Mouse (Mus musculus) neural tube, embryonic 11.5 days (tissue): ENCODE results near the gene C4bp. TPM values are rescaled to one million over a fixed set of nuclear protein-coding genes. Genes with fewer than 3 reads are reported as not detected.

Experiments
- ATAC-seq: fragments of 200-750 bp; cut with Nextera tagmentation; 2 replicates; pipeline ENCODE4 v1.8.0; 2017; ENCODE audit warnings: moderate number of reproducible peaks, mild to moderate bottlenecking, moderate TSS enrichment, moderate library complexity; ENCODE audit not compliant: insufficient read depth, low FRiP score, low TSS enrichment
- DNase-seq: peaks from one replicate; pipeline ENCODE4 v3.0.0-alpha.2; 2015; ENCODE audit warnings: low spot score
- H3K27ac ChIP-seq: fragments of 300-500 bp; sonication (generic); 2 replicates; pipeline ENCODE4 v1.5.1; 2014; ENCODE audit warnings: low read depth, mild to moderate bottlenecking, low read length
- H3K27me3 ChIP-seq: fragments of 300-500 bp; sonication (generic); 2 replicates; pipeline ENCODE4 v1.6.1; 2014; ENCODE audit warnings: mild to moderate bottlenecking, low read length, mixed read lengths; ENCODE audit not compliant: control insufficient read depth, insufficient read depth
- H3K36me3 ChIP-seq: fragments of 300-500 bp; sonication (generic); 2 replicates; pipeline ENCODE4 v1.6.1; 2014; ENCODE audit warnings: mild to moderate bottlenecking, low read length, moderate library complexity, mixed read lengths; ENCODE audit not compliant: control insufficient read depth, insufficient read depth
- H3K4me1 ChIP-seq: fragments of 300-500 bp; sonication (generic); 2 replicates; pipeline ENCODE4 v1.6.1; 2014; ENCODE audit warnings: low read length, mixed read lengths; ENCODE audit not compliant: control insufficient read depth, insufficient read depth
- H3K4me2 ChIP-seq: fragments of 300-500 bp; sonication (generic); 2 replicates; pipeline ENCODE4 v1.6.1; 2014; ENCODE audit warnings: low read depth, mild to moderate bottlenecking, moderate library complexity
- H3K4me3 ChIP-seq: fragments of 300-500 bp; sonication (generic); 2 replicates; pipeline ENCODE4 v1.5.1; 2014; ENCODE audit warnings: low read depth, low read length
- H3K9ac ChIP-seq: fragments of 300-500 bp; sonication (generic); 2 replicates; pipeline ENCODE4 v1.6.1; 2014; ENCODE audit warnings: mild to moderate bottlenecking, low read length
- H3K9me3 ChIP-seq: fragments of 300-500 bp; sonication (generic); 2 replicates; pipeline ENCODE4 v1.6.1; 2016; ENCODE audit warnings: low read length; ENCODE audit not compliant: control insufficient read depth
- WGBS: fragments of 180-500 bp; shearing (Covaris S2); extraction: QIAGEN DNeasy Blood & Tissue Kit; methylation state at CpG from one replicate; pipeline ENCODE4 v1.1.7; 2014; 5-methylcytosine and 5-hydroxymethylcytosine counted together
- polyA plus RNA-seq: library from polyadenylated mRNA; unstranded; fragments of >200 nt; fragmentation: Nextera tagmentation; extraction: Ambion mirVana; gene quantifications from 2 replicates; pipeline ENCODE4 v1.2.1, GENCODE M21; 2014

Gene C4bp
- not detected in 2 replicates for polyA plus RNA-seq

DNA sequence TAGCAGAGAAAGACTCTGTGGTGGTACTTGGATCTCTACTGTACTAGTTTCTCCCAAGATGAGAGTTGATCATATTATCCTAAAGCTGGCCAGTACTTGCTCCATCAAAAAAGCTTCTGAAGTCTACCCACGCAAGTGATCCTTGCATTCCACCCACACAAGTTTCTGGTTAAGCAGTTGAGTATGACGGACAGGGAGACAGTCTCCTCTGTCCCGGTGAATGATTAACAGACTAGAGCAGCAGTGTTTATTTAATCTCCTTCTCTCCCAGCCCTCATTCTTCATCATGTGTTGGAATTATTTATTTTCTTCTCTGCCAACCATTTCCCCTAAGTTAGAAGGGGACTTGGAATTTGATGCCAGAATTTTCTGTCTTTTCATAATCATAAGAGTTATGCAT is at the start of gene C4bp:
TSS of gene C4bp (minus strand) at position 179 of the 400 bp plus-strand sequence.
- Histone ChIP-seq H3K4me1 (no peaks in the 10 kb centered on the region), H3K4me2 (no peak within 1 kb of the TSS), H3K27me3 (no peaks in the 10 kb centered on the region), H3K27ac (no peak within 1 kb of the TSS), H3K9me3 (no peaks in the 10 kb centered on the region), H3K9ac (no peak within 1 kb of the TSS), H3K36me3 (no peaks in the 10 kb centered on the region), H3K4me3 (no peak within 1 kb of the TSS)
- no peak for DNase-seq
- WGBS, result 89% methylated on average over 3 of the region's 3 CpGs
- no peak for ATAC-seq

DNA sequence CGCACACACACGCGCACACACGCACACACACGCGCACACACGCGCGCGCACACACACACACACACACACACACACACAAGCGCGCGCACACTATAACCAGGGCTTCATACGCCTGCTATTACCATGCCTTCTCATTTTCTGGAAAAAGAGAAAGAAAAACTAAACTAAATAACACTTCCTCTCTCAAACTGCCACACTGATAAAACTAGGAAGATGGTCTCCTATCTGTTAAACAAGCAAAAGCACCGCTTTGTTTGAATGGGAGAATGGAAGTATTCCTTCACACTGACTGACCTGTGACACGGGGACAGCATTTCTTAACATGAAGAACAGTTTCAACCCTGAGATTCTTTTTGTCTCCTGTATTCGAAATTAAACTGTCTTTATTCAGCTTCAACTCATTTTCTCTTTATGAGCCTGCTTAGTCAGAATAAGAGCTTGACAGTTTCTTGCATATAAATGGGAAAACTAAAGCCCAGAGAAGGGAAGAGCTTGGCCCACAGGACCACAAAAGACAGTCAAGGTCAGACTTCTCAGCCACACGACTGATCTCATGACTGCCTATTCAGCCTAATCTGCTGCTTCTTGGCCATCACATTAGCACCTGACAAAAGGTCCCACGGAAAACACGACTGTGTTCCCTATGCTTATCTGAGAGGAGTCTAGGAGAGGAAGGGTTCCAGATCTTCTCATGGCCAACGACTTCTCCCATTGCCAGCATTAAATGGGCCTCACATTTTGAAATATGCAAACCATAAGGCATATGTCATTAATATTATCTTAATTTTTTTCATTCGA is 49.0 kb upstream of the C4bp start:
- Histone ChIP-seq H3K4me1 (no peaks in the 10 kb centered on the region; the same call in 1 of the 2 replicates), H3K4me2 (no peak overlapping the region), H3K36me3 (no peaks in the 10 kb centered on the region), H3K27me3 (no peaks in the 10 kb centered on the region), H3K9me3 (no peaks in the 10 kb centered on the region), H3K9ac (no peak overlapping the region), H3K4me3 (no peak overlapping the region), H3K27ac (no peak overlapping the region)
- DNase-seq (no peak), ATAC-seq (no peak)
- 92% methylated on average over 22 of the region's 22 CpGs for WGBS

DNA sequence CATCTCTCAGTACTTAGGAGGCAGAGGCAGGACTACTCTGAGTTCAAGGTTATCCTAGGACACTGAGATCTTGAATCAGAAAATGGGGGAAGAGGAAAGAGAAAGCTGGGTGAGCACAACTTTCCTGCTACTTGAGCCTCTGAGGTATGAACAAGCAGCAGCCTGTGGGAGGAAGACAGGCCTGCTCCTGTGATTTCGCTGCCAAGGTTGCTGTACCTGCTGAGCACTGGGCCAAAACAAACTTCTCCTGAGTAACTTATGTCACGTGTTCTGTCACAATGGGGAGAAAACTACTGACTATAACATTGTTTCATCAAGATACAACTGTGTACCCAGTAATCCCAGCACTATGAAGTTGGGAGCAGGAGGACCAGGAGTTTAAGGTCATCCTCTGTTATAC is 42.2 kb upstream of the C4bp start:
- no peaks in the 10 kb centered on the region for H3K36me3 ChIP-seq
- no peak for DNase-seq
- H3K9me3 ChIP-seq, result no peaks in the 10 kb centered on the region
- no peak overlapping the region for H3K9ac ChIP-seq
- H3K27me3 ChIP-seq, result no peaks in the 10 kb centered on the region
- WGBS, result 87% methylated on average over 2 of the region's 2 CpGs
- ATAC-seq, result no peak
- no peaks in the 10 kb centered on the region for H3K4me1 ChIP-seq
- H3K27ac ChIP-seq, result no peak overlapping the region
- H3K4me2 ChIP-seq, result no peak overlapping the region
- no peak overlapping the region for H3K4me3 ChIP-seq

DNA sequence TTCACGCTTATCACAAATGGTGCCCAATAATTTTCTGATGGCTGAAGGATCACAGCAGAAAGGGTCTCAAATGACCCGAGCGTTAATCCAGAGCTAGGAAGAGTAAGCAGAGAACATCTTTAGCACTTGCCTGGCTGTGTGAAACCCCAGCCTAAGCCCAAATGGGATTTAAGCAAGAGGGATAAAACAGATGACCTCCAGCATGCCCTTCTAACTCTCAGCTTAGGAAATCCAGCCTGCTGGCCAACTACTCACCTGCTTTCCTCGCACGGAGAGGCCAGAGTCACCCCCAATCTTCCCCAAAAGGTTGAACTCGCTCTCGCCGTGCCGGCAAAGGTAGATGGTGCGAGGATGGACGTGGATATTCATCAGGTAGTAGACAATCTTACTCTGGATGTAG is 40.5 kb upstream of the C4bp start:
- Histone ChIP-seq H3K9ac (no peak overlapping the region), H3K36me3 (no peaks in the 10 kb centered on the region)

DNA sequence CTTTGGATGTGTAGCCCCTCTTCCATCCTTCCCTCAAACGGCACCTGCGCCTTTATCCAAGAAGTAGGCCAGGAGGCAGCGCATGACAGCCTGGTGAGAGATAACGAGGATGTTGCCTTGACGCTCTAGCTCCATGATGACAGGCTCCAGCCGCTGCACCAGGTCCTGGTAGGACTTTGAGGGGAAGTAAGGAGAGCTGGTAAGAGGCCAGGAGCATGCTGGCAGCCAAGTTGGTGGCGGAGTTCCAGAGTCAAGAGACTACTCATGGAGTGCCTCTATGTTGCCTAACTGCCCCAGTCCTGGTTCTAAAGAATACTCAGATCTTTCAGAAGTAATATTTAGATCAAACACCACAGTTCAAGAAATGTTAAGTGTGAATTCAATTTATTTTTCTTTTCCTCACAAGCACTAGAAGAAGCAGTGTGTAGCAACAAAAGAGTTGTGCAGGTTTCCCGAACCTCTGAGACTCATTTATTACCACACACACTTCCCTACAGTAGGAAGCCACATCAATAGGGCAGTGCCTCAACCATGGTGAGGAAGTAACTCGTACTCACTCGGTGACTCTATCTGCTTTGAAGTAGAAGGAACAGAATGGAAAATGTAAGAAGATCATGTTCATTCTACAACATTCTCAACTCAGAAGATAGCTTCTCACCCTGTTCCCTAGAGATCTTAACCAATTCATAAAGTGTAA is 38.7 kb upstream of the C4bp start:
- no peaks in the 10 kb centered on the region for H3K9me3 ChIP-seq
- no peak overlapping the region for H3K9ac ChIP-seq
- no peak for ATAC-seq
- H3K4me1 ChIP-seq, result no peaks in the 10 kb centered on the region
- no peaks in the 10 kb centered on the region for H3K27me3 ChIP-seq
- DNase-seq, result no peak
- no peak overlapping the region for H3K27ac ChIP-seq
- no peak overlapping the region for H3K4me3 ChIP-seq
- H3K36me3 ChIP-seq, result no peaks in the 10 kb centered on the region
- no peak overlapping the region for H3K4me2 ChIP-seq
- WGBS, result 95% methylated on average over 10 of the region's 10 CpGs

More for the DNA sequence above, 40.5 kb upstream of the C4bp start:
- H3K4me1 ChIP-seq, result no peaks in the 10 kb centered on the region
- no peak overlapping the region for H3K4me3 ChIP-seq
- WGBS, result 92% methylated on average over 11 of the region's 11 CpGs
- ATAC-seq, result no peak
- no peak for DNase-seq
- H3K9me3 ChIP-seq, result no peaks in the 10 kb centered on the region
- H3K27ac ChIP-seq, result no peak overlapping the region
- H3K27me3 ChIP-seq, result no peaks in the 10 kb centered on the region
- H3K4me2 ChIP-seq, result no peak overlapping the region

DNA sequence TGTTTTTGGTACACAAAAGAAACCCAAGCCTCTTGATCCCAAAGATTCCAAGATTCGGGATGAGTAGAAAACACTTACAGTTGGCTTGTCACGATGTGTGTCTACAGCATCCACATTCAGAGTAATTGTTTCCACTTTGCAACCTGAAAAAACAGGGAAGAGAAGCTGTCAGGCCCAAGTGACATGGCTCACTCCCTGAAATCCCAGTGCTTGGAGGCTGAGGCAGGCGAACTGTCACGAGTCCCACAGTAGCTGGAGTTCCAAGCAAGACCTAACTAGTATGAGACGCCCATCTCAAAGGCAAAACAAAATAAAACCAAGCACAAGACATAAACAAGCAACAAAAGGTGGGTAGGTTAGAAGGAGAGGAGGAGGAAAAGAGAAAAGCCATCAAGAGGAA is 37.2 kb upstream of the C4bp start:
- H3K9me3 ChIP-seq, result no peaks in the 10 kb centered on the region
- no peaks in the 10 kb centered on the region for H3K27me3 ChIP-seq
- no peaks in the 10 kb centered on the region for H3K36me3 ChIP-seq
- no peak for DNase-seq
- H3K27ac ChIP-seq, result no peak overlapping the region
- H3K4me1 ChIP-seq, result no peaks in the 10 kb centered on the region
- 94% methylated on average over 5 of the region's 5 CpGs for WGBS
- no peak for ATAC-seq
- no peak overlapping the region for H3K4me2 ChIP-seq
- H3K4me3 ChIP-seq, result no peak overlapping the region
- H3K9ac ChIP-seq, result no peak overlapping the region

DNA sequence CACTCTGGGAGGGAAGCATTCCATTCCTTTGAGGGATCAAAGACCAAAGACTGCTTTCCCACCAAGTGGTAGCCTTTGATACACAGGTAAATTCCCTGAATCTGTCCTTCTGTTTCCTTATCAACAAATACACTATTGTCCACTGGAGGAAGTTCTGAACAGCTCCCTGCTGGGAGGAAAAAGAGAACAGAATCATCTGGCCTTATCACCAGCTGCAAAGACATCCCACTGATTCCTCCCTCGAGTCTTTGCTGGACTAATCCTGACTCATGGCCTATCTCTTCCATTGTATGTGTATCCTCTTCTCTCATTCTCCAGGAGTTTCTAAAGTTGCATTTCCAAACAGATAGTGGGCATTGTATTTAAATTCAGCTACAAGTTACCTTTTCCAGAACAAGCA is 22.5 kb upstream of the C4bp start:
- H3K27ac ChIP-seq, result no peak overlapping the region
- H3K9ac ChIP-seq, result no peak overlapping the region
- no peak for DNase-seq
- 71% methylated on average over 1 of the region's 1 CpGs for WGBS
- no peaks in the 10 kb centered on the region for H3K27me3 ChIP-seq
- no peak overlapping the region for H3K4me2 ChIP-seq
- H3K9me3 ChIP-seq, result no peaks in the 10 kb centered on the region
- no peaks in the 10 kb centered on the region for H3K36me3 ChIP-seq
- H3K4me1 ChIP-seq, result no peaks in the 10 kb centered on the region
- ATAC-seq, result no peak
- no peak overlapping the region for H3K4me3 ChIP-seq

DNA sequence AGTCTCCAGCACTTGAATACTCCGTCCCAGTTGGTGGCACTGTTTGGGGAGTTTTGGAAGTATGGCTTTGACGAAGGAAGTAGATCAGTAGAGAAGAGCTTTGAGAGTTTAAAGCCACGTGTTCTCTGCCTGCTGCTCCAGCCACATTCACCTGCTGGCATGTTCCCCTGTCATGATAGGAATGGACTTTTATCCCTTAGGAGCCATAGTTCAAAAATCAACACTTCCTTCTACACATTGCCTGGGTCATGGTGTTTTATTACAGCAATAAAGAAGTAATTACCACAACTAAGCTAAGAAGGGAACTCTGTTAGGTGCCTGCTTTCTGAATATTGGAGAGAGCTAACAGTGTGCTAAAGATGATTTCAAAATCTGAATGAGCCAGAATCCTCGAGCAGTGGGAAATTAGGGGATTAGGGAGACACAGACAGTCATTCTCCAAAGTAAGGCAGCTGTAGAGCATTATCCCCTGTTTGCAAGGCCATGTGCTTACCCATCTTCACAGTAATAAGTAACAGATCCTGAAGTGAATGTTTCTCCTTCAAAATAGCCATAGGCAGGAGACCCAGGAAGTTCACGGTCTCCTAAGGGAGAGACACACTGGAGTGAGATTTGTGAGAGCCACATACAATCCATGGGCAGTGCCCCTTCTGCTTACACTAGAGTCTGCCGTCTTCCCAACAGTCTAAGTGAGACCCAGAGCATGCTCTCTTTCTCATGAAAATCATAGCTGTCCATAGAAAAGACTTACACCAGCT is 20.4 kb upstream of the C4bp start:
- DNase-seq, result no peak
- Histone ChIP-seq H3K27me3 (no peaks in the 10 kb centered on the region), H3K9me3 (no peaks in the 10 kb centered on the region), H3K4me1 (no peaks in the 10 kb centered on the region), H3K9ac (no peak overlapping the region), H3K4me2 (no peak overlapping the region), H3K4me3 (no peak overlapping the region), H3K36me3 (no peaks in the 10 kb centered on the region), H3K27ac (no peak overlapping the region)
- WGBS, result 66% methylated on average over 6 of the region's 6 CpGs
- no peak for ATAC-seq
